Mouse (Mus musculus): ENCODE data around the gene Lrrd1.
"Not testable (repeated sequence)": the region's sequence is repeated elsewhere in the genome, so short reads cannot be mapped to it uniquely, and the experiment has no call there.

Lrrd1 gene

GRCm38 (mm10) chr5:3845026-3845425 is at the start of gene Lrrd1:
Gene Lrrd1, plus strand, starts transcription at chr5:3845173.
- peak; percentile 11 for DNase-seq

- DNase-seq = not testable (repeated sequence)
Measured at GRCm38 (mm10) chr5:3797101-3797500, 47.9 kb upstream of the Lrrd1 start.

GRCm38 (mm10) chr5:3798656-3799055 is 46.3 kb upstream of the Lrrd1 start:
- not testable (repeated sequence) for DNase-seq

GRCm38 (mm10) chr5:3800041-3800440 is 44.9 kb upstream of the Lrrd1 start:
- DNase-seq = no peak

GRCm38 (mm10) chr5:3800881-3801280 is 44.1 kb upstream of the Lrrd1 start:
- no peak for DNase-seq

GRCm38 (mm10) chr5:3801672-3802432 is 43.1 kb upstream of the Lrrd1 start:
- no peak for DNase-seq

- DNase-seq = peak; percentile 92
Measured at GRCm38 (mm10) chr5:3802433-3803291, 42.3 kb upstream of the Lrrd1 start, which contains the start of the genes Ankib1 and Krit1. Gene Ankib1, minus strand, starts transcription at chr5:3802925. Gene Krit1, plus strand, starts transcription at chr5:3803184.

GRCm38 (mm10) chr5:3803292-3804165 is 41.4 kb upstream of the Lrrd1 start:
- DNase-seq = no peak

GRCm38 (mm10) chr5:3808472-3808871 is 36.5 kb upstream of the Lrrd1 start:
- no peak for DNase-seq

GRCm38 (mm10) chr5:3834107-3834506 is 10.9 kb upstream of the Lrrd1 start:
- DNase-seq = no peak

- DNase-seq = no peak
Measured at GRCm38 (mm10) chr5:3870161-3870560, 25.2 kb downstream of the Lrrd1 start.

GRCm38 (mm10) chr5:3872348-3872747 is 27.4 kb downstream of the Lrrd1 start:
- DNase-seq = no peak

- DNase-seq = no peak
Measured at GRCm38 (mm10) chr5:3873485-3873884, 28.5 kb downstream of the Lrrd1 start.

- not testable (repeated sequence) for DNase-seq
Measured at GRCm38 (mm10) chr5:3886862-3887261, 41.9 kb downstream of the Lrrd1 start.

- DNase-seq = no peak
Measured at GRCm38 (mm10) chr5:3889201-3889600, 44.2 kb downstream of the Lrrd1 start.

GRCm38 (mm10) chr5:3893459-3894293 is 48.7 kb downstream of the Lrrd1 start, which contains the start of gene Mterf1a:
Gene Mterf1a, minus strand, starts transcription at chr5:3893933.
- DNase-seq = peak; percentile 47

- DNase-seq = not testable (repeated sequence)
Measured at GRCm38 (mm10) chr5:3894294-3894619, 49.3 kb downstream of the Lrrd1 start.

- DNase-seq = no peak
Measured at GRCm38 (mm10) chr5:3905471-3905870, 60.5 kb downstream of the Lrrd1 start.
